Mouse (Mus musculus): ENCODE results near the gene Wt1. TPM values are rescaled to one million over a fixed set of nuclear protein-coding genes. Genes with fewer than 3 reads are reported as not detected.

Gene Wt1
- polyA plus RNA-seq, 1 experiment from 2014 or later, result 2.5 TPM

DNA sequence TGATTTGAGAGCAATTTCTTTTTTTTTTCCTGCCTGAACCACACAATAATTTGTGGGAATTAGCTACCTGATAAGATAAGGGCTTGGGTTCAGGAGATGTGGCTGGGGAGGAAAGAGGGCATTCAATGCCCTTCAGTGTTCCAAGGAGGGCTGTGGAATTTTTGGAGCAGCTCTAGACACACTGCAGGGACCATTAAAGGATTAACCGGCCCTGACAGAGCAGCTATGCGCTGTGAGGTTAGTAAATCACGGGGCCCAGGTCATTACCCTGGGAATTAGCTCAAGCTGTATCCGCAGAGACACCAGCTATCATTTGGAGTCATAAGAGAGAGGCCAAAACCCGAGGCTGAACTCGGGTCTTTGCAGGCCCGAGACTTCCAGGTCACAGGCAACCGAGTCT is 73.8 kb downstream of the Wt1 start:
- no peak overlapping the region for H3K4me2 ChIP-seq
- WGBS, result 27% methylated on average over 8 of the region's 8 CpGs
- H3K27ac ChIP-seq (replicated peaks), result no peak overlapping the region
- H3K9me3 ChIP-seq, result no peaks in the 10 kb centered on the region
- ATAC-seq (ENCODE audit: low read depth), result no peak
- no peak overlapping the region for H3K9ac ChIP-seq
- H3K4me1 ChIP-seq (replicated peaks), result 0 out of 2 replicates have a peak, but pooled peaks cover 3% of the 10 kb centered on the region
- H3K4me3 ChIP-seq, result no peak overlapping the region
- no peaks in the 10 kb centered on the region for H3K36me3 ChIP-seq
- no peaks in the 10 kb centered on the region for H3K27me3 ChIP-seq

DNA sequence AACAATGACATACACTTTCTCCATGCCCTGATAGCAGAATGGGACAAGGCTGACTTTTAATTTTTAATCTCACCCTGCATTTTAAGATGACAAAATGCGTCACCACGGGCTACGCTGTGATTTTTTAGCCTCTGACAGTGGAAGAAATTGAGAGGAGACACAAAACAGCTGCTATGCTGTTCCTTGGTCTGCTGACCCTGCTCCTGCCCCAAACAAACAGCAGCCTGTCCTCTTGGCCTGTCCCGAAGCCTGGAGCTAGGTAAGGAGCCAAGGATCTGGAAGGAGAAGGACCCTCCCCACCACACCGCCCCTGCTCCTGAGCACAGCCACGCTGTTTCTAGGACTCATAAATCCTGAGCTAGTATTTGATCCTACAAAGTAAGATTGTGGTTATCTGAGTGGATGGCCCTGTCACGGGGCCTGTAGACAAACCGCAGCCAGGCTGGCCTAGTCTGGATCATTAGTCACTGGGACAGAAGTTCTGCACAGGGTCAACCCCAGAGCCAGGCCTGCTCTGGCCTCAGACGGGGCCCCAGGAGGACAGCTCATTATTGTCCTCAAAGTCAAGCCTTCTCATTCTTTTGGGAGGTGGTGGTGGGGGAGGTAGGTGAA is 80.3 kb downstream of the Wt1 start:
- ATAC-seq (ENCODE audit: low read depth), result no peak
- Histone ChIP-seq H3K4me3 (no peak overlapping the region), H3K27ac (replicated peaks) (no peak overlapping the region), H3K27me3 (no peaks in the 10 kb centered on the region), H3K9ac (no peak overlapping the region), H3K9me3 (no peaks in the 10 kb centered on the region), H3K4me1 (replicated peaks) (no peaks in the 10 kb centered on the region), H3K4me2 (no peak overlapping the region), H3K36me3 (no peaks in the 10 kb centered on the region)
- WGBS, result 69% methylated on average over 9 of the region's 9 CpGs

DNA sequence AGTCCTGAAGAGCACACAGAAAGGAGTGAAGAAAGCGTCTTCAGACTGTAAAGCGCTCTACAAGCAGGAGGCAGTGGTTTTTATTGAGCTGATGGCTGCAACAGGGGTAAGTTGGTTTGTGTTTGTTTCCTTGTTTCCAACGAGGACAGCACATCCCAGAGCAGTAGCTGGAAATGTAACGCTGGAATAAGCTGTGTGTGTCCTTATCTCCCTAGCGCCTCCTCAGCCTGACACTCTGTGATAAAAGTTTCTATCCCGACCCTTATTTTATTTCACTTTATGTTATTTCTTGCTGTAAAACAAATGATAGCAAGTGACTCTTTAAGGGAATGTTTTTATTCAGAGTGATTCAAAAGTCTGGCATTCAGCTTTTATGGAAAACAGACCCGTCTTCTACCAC is 86.5 kb downstream of the Wt1 start:
- Histone ChIP-seq H3K9me3 (no peaks in the 10 kb centered on the region), H3K9ac (no peak overlapping the region), H3K4me3 (no peak overlapping the region), H3K27me3 (no peaks in the 10 kb centered on the region), H3K36me3 (no peaks in the 10 kb centered on the region), H3K27ac (replicated peaks) (no peak overlapping the region), H3K4me2 (no peak overlapping the region), H3K4me1 (replicated peaks) (no peaks in the 10 kb centered on the region)
- 84% methylated on average over 7 of the region's 7 CpGs for WGBS
- no peak for ATAC-seq (ENCODE audit: low read depth)

DNA sequence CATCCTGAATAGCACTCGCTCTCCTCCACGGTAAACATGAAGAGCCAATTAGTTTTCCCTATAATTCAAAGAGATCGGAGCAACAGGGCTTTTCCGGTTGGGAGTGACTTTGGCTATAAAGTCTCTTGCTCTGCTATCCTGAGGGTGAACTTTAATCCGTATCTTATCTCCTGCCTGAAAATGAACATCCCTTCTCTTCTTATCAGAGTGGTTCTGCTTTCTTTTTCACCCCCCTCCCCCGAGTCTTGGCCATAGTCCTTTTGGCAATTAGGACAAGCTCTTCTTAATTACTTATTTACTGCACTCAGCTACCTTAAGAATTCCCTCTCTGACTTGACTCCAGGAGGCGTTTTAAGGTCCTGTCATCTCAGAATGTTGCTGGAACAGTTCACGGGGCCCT is 89.6 kb downstream of the Wt1 start:
- H3K36me3 ChIP-seq, result no peaks in the 10 kb centered on the region
- WGBS, result 36% methylated on average over 8 of the region's 8 CpGs
- no peak for ATAC-seq (ENCODE audit: low read depth)

DNA sequence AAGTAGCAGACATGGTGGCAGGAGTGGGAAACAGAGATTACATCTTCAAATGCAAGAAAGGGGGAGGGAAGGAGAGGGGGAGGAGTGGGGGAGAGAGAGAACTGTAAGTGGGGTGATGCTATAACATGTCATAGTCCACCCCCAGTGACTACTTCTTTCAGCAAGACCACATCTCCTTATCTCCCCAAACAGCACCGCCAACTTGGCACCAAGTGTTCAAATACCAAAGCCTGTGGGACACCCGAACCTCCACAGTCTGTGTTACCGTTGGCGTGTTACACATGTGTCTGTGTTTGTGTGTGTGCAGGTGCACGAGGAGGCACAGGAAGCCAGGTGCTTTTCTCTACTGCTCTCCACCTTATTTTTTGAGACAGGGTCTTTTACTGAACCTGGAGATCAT is 92.9 kb downstream of the Wt1 start:
- no peak for ATAC-seq (ENCODE audit: low read depth)
- Histone ChIP-seq H3K4me3 (no peak overlapping the region), H3K4me1 (replicated peaks) (peaks cover 3% of the 10 kb centered on the region), H3K4me2 (no peak overlapping the region), H3K27me3 (peaks cover 16% of the 10 kb centered on the region), H3K9ac (no peak overlapping the region), H3K36me3 (no peaks in the 10 kb centered on the region), H3K9me3 (no peaks in the 10 kb centered on the region), H3K27ac (replicated peaks) (no peak overlapping the region)
- WGBS, result 88% methylated on average over 5 of the region's 5 CpGs

More for the DNA sequence above, 89.6 kb downstream of the Wt1 start:
- no peaks in the 10 kb centered on the region for H3K9me3 ChIP-seq
- no peak overlapping the region for H3K4me2 ChIP-seq
- no peak overlapping the region for H3K9ac ChIP-seq
- H3K4me1 ChIP-seq (replicated peaks), result no peaks in the 10 kb centered on the region
- H3K27ac ChIP-seq (replicated peaks), result no peak overlapping the region
- H3K27me3 ChIP-seq, result no peaks in the 10 kb centered on the region
- H3K4me3 ChIP-seq, result no peak overlapping the region

DNA sequence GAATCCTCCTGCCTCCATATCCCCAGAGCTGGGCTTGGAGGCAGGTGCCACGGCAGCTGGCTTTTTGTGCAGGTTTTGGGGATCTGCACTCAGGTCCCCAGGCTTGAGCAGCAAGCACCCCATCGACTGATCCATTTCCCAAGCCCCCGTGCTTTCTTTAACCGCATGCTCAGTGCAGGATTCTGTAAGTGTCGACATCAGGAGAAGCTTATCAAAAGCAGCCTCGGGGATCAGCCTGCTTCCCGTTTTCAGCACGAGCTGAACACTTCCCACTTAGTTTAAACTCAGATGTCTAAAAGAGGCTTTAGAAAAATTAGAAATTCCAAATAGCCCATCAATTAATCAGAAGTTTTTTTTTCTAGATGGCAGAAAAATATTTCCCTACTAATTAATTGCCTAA is 93.3 kb downstream of the Wt1 start:
- no peak overlapping the region for H3K27ac ChIP-seq (replicated peaks)
- no peaks in the 10 kb centered on the region for H3K9me3 ChIP-seq
- no peak overlapping the region for H3K4me2 ChIP-seq
- WGBS, result 81% methylated on average over 8 of the region's 8 CpGs
- H3K27me3 ChIP-seq, result peaks cover 20% of the 10 kb centered on the region
- no peak overlapping the region for H3K9ac ChIP-seq
- no peak overlapping the region for H3K4me3 ChIP-seq
- H3K36me3 ChIP-seq, result no peaks in the 10 kb centered on the region
- H3K4me1 ChIP-seq (replicated peaks), result peaks cover 8% of the 10 kb centered on the region
- ATAC-seq (ENCODE audit: low read depth), result no peak

DNA sequence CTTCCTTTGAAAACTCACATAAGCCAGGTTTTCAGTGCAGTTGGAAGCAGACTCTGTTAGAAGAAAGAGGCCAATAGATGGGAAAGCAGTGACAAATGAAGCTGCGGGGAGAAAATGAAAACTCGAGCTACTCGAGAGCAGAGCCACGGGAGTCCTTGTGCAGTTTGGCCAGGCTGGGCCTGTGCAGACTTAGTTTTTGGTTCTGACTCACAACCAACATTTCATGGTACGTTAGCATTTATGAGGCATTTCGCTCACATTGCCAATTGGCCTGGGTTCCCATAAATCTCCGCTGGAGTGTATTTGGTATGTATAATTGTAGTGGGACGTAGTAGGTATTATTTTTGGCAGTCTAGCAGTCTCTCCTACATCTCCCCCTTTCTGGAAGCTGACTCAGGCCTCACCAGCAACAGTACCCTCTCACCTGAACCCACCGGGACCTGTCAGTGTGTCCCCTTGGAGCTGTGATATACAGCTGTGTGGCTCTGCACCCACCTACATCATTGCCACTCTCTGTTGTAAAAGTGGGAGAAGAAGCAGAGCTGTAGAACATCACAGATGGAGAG is 94.5 kb downstream of the Wt1 start:
- no peaks in the 10 kb centered on the region for H3K36me3 ChIP-seq
- ATAC-seq (ENCODE audit: low read depth), result no peak
- H3K4me1 ChIP-seq (replicated peaks), result peaks cover 11% of the 10 kb centered on the region
- H3K4me3 ChIP-seq, result no peak overlapping the region
- no peak overlapping the region for H3K4me2 ChIP-seq
- 44% methylated on average over 9 of the region's 9 CpGs for WGBS
- H3K27me3 ChIP-seq, result peaks cover 31% of the 10 kb centered on the region
- no peak overlapping the region for H3K9ac ChIP-seq
- no peak overlapping the region for H3K27ac ChIP-seq (replicated peaks)
- H3K9me3 ChIP-seq, result no peaks in the 10 kb centered on the region

Other genes with a start within 250 kb of the Wt1 start
- 207 and 223 TPM in 2 replicates for gene Eif3m, start 109.4 kb upstream of the Wt1 start, polyA plus RNA-seq (2015; fragmentation: Nextera tagmentation; extraction: Ambion mirVana)
- gene Gm11060, start 34.5 kb upstream of the Wt1 start, polyA plus RNA-seq (2015; fragmentation: Nextera tagmentation; extraction: Ambion mirVana), result not detected in 2 replicates
- gene Them7, start 97.8 kb downstream of the Wt1 start, polyA plus RNA-seq (2015; fragmentation: Nextera tagmentation; extraction: Ambion mirVana), result not detected in 2 replicates